Mouse (Mus musculus): Measurements from ENCODE around the gene Ccdc157. TPM values are rescaled to one million over a fixed set of nuclear protein-coding genes. Genes with fewer than 3 reads are reported as not detected.

The Ccdc157 gene
- polyA plus RNA-seq, 1 experiment from 2014 or later, result 3.6 TPM

DNA sequence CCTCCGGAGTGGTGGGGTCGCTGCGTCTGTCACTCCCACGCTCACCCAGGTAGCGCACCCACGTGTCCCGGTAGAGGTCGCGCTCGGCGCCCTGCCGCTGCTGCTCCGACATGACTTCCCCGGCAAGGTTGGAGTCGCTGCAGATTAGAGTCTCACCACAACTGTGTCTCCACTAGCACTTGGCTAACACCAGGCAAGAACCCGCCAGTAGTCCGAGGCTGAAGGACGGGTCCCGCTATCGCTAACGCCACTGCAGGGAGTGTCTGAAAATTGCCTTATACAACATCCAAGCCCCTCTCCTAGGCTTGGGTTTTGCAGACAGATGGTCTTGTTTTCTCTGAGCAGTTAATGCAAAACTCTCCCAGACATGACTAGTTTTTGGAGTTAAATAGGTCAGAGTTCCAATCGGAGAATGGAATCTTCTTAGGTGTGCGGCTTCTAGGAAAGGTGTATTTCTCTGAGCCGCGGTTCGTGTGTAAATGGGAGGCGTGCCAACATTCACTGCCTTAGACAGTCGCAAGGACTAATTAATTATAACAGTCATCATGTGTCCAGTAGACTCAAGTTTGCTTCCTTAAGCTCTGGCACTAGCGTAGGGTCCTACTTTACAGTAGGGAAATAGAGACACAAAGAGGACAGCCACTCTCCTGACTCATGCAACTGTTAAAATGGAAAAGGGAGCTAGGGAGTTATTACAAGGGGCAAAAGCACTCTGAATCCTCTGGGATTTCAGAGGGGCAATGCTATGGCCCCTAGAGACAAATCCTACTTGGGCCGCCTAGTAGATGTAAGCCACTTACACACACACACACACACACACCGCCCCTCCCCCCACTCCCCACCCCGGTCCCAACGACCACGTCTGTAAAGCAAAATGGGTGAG, 64.7 kb downstream of the Ccdc157 start, which contains the start of gene Mtfp1:
Gene Mtfp1, minus strand, starts transcription at position 275 of the 883 bp plus-strand sequence.
- Histone ChIP-seq H3K27ac (replicated peaks; ENCODE audit: low read depth, low read length) (peak within 1 kb of the TSS; percentile 49; the same call in 1 of the 2 replicates), H3K9ac (replicated peaks; ENCODE audit: low read length) (peak within 1 kb of the TSS; percentile 62), H3K4me2 (ENCODE audit: low read depth, low read length) (peak within 1 kb of the TSS; percentile 59), H3K9me3 (replicated peaks; ENCODE audit: control insufficient read depth, low read length) (no peaks in the 10 kb centered on the region), H3K27me3 (ENCODE audit: control insufficient read depth, insufficient read depth, low read length) (no peaks in the 10 kb centered on the region), H3K4me3 (ENCODE audit: low read depth, low read length) (peak within 1 kb of the TSS; percentile 53), H3K4me1 (ENCODE audit: control insufficient read depth, insufficient read depth, low read length) (peaks cover 4% of the 10 kb centered on the region), H3K36me3 (replicated peaks; ENCODE audit: control insufficient read depth, insufficient read depth, low read depth, low read length) (no peaks in the 10 kb centered on the region)
- WGBS, result 9% methylated on average over 32 of the region's 34 CpGs
- DNase-seq (ENCODE audit: low spot score) (peak; percentile 75), ATAC-seq (replicated peaks; ENCODE audit: insufficient number of reproducible peaks, low FRiP score, low TSS enrichment, low read depth) (no peak)

GRCm38 (mm10) chr11:4094378-4095170, 65.5 kb downstream of the Ccdc157 start:
- Histone ChIP-seq H3K9ac (replicated peaks; ENCODE audit: low read length) (peak overlapping the region; percentile 57), H3K4me1 (ENCODE audit: control insufficient read depth, insufficient read depth, low read length) (peaks cover 4% of the 10 kb centered on the region), H3K27ac (replicated peaks; ENCODE audit: low read depth, low read length) (peak overlapping the region; percentile 25; the same call in 1 of the 2 replicates), H3K9me3 (replicated peaks; ENCODE audit: control insufficient read depth, low read length) (no peaks in the 10 kb centered on the region), H3K27me3 (ENCODE audit: control insufficient read depth, insufficient read depth, low read length) (no peaks in the 10 kb centered on the region), H3K4me2 (ENCODE audit: low read depth, low read length) (peak overlapping the region; percentile 59), H3K36me3 (replicated peaks; ENCODE audit: control insufficient read depth, insufficient read depth, low read depth, low read length) (no peaks in the 10 kb centered on the region), H3K4me3 (ENCODE audit: low read depth, low read length) (peak overlapping the region; percentile 53)
- 6% methylated on average over 23 of the region's 24 CpGs for WGBS
- no peak for ATAC-seq (replicated peaks; ENCODE audit: insufficient number of reproducible peaks, low FRiP score, low TSS enrichment, low read depth)
- DNase-seq (ENCODE audit: low spot score), result peak; percentile 77

DNA sequence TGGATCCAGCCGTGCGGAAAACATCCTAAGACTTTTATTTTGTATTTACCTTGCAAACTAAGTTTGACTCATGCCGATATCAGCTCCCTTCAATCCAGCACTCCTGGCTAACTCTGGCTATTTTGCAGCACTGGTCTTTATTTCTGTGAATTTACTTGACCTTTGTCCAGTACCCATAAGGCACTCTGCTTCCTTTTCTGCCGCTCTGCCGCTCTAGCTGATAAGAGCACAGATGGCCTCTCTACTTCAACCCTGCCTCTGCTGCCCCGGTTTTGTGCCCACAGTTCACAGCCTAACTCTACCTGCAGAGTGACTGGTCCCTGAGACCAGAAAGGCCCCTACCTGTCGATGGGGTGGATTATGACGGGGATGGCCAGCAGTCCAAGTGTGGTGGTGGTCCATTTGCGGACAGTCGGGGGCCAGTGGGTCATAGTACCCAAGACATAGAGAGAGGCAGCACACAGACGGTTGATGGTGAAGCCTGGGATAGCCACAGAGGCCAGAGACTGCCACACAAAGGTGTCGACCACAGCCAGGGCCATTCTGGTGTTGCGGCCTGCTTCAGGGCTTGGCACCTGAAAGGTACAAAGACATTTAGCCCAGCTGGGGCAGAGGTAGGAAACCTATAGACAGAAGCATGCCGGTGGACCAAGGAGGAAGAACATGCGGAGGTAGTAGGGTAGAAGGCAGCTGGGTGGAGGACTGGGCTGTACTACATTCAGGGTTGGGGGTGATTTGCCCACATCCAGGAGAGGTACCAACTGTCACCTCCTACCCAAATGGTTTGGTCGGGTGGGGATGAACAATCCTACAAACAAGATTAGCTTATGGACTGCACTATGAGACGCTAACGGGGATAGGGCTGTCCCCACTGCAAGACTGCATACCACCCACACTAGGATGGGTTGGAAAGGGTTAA, 66.4 kb downstream of the Ccdc157 start:
- no peak overlapping the region for H3K4me3 ChIP-seq (ENCODE audit: low read depth, low read length)

More for the DNA sequence above, 66.4 kb downstream of the Ccdc157 start:
- Histone ChIP-seq H3K4me2 (ENCODE audit: low read depth, low read length) (no peak overlapping the region), H3K36me3 (replicated peaks; ENCODE audit: control insufficient read depth, insufficient read depth, low read depth, low read length) (no peaks in the 10 kb centered on the region), H3K27me3 (ENCODE audit: control insufficient read depth, insufficient read depth, low read length) (no peaks in the 10 kb centered on the region), H3K27ac (replicated peaks; ENCODE audit: low read depth, low read length) (no peak overlapping the region), H3K9ac (replicated peaks; ENCODE audit: low read length) (no peak overlapping the region), H3K4me1 (ENCODE audit: control insufficient read depth, insufficient read depth, low read length) (peaks cover 4% of the 10 kb centered on the region), H3K9me3 (replicated peaks; ENCODE audit: control insufficient read depth, low read length) (no peaks in the 10 kb centered on the region)
- 85% methylated on average over 18 of the region's 18 CpGs for WGBS
- DNase-seq (ENCODE audit: low spot score) (no peak), ATAC-seq (replicated peaks; ENCODE audit: insufficient number of reproducible peaks, low FRiP score, low TSS enrichment, low read depth) (no peak)

Small RNAs within 50 kb of the gene (microRNA-seq; reads per million reads assigned to microRNA genes)
- gene Mir3060 (ENCODE audit: borderline number of aligned reads), result 9.9 reads per million, percentile 11 among the genes with 10 or more reads in this experiment

Other genes starting within 250 kb of the Ccdc157 start
- 2.0 and 2.1 TPM in 2 replicates for gene Slc35e4, start 245.6 kb downstream of the Ccdc157 start, polyA plus RNA-seq (2014; fragmentation: Nextera tagmentation; extraction: Ambion mirVana)
- 31.0 and 33.8 TPM in 2 replicates for gene Tcn2, start 228.1 kb downstream of the Ccdc157 start, polyA plus RNA-seq (2014; fragmentation: Nextera tagmentation; extraction: Ambion mirVana)
- gene Pes1, start 196.3 kb downstream of the Ccdc157 start, polyA plus RNA-seq (2014; fragmentation: Nextera tagmentation; extraction: Ambion mirVana), result 78.9 and 81.2 TPM in 2 replicates
- 0.18 TPM in 1 of 2 replicates, not detected in the other for gene 4930556J24Rik, start 183.5 kb downstream of the Ccdc157 start, polyA plus RNA-seq (2014; fragmentation: Nextera tagmentation; extraction: Ambion mirVana)
- 0.63 and 0.99 TPM in 2 replicates for gene Gal3st1, start 176.7 kb downstream of the Ccdc157 start, polyA plus RNA-seq (2014; fragmentation: Nextera tagmentation; extraction: Ambion mirVana)
- not detected in 2 replicates for gene Sec14l4, start 128.8 kb downstream of the Ccdc157 start, polyA plus RNA-seq (2014; fragmentation: Nextera tagmentation; extraction: Ambion mirVana)
- not detected in 2 replicates for gene Sec14l3, start 95.5 kb downstream of the Ccdc157 start, polyA plus RNA-seq (2014; fragmentation: Nextera tagmentation; extraction: Ambion mirVana)
- 6.7 and 8.7 TPM in 2 replicates for gene Mtfp1, start 64.8 kb downstream of the Ccdc157 start, polyA plus RNA-seq (2014; fragmentation: Nextera tagmentation; extraction: Ambion mirVana)
- 1.3 and 1.5 TPM in 2 replicates for gene Sec14l2, start 36.9 kb downstream of the Ccdc157 start, polyA plus RNA-seq (2014; fragmentation: Nextera tagmentation; extraction: Ambion mirVana)
- 26.1 and 26.4 TPM in 2 replicates for gene Rnf215, start 25.1 kb downstream of the Ccdc157 start, polyA plus RNA-seq (2014; fragmentation: Nextera tagmentation; extraction: Ambion mirVana)
- 82.7 and 84.6 TPM in 2 replicates for gene Sf3a1, start 57 bp upstream of the Ccdc157 start, polyA plus RNA-seq (2014; fragmentation: Nextera tagmentation; extraction: Ambion mirVana)
- 15.9 and 18.1 TPM in 2 replicates for gene Tbc1d10a, start 26.5 kb upstream of the Ccdc157 start, polyA plus RNA-seq (2014; fragmentation: Nextera tagmentation; extraction: Ambion mirVana)
- 1.7 and 2.3 TPM in 2 replicates for gene Castor1, start 57.9 kb upstream of the Ccdc157 start, polyA plus RNA-seq (2014; fragmentation: Nextera tagmentation; extraction: Ambion mirVana)
- not detected in 2 replicates for gene Osm, start 76.1 kb upstream of the Ccdc157 start, polyA plus RNA-seq (2014; fragmentation: Nextera tagmentation; extraction: Ambion mirVana)
- gene Lif, start 97.3 kb upstream of the Ccdc157 start, polyA plus RNA-seq (2014; fragmentation: Nextera tagmentation; extraction: Ambion mirVana), result 0.07 and 0.14 TPM in 2 replicates